7 mouse cellular contexts compared by ENCODE assay signal in genomic region chr14:48131576-48131922, GRCm38 (mm10). TPM values are rescaled to one million over a fixed set of nuclear protein-coding genes. Genes with fewer than 3 reads are reported as not detected.
DNase-seq lines count a peak whose midpoint lies in the region; ATAC-seq and TF ChIP-seq lines count a peak whose summit lies in the region.

No protein-coding gene starts in this region.

- H3K36me3 ChIP-seq in heart, embryonic 10.5 days = no peaks in the 10 kb centered on the region
- H3K36me3 ChIP-seq in thymus, adult 2 months (ENCODE audit: control insufficient read depth, insufficient read depth, low read length) = no peaks in the 10 kb centered on the region

- no peaks in the 10 kb centered on the region for H3K9me3 ChIP-seq in heart, embryonic 10.5 days

- H3K4me1 ChIP-seq in heart, embryonic 10.5 days = peaks cover 58% of the 10 kb centered on the region
- peaks cover 23% of the 10 kb centered on the region for H3K4me1 ChIP-seq in thymus, adult 2 months (replicated peaks; ENCODE audit: control insufficient read depth, insufficient read depth, low read length)

- no peak overlapping the region for H3K4me3 ChIP-seq in heart, embryonic 10.5 days
- H3K4me3 ChIP-seq in thymus, adult 2 months (ENCODE audit: control insufficient read depth, insufficient read depth, low read length) = no peak overlapping the region

- H3K27ac ChIP-seq in heart, embryonic 10.5 days = peak overlapping the region; percentile 70
- H3K27ac ChIP-seq in thymus, adult 2 months (ENCODE audit: control insufficient read depth, insufficient read depth, low read length) = no peak overlapping the region

- TF ChIP-seq CTCF in thymus, adult 2 months (IDR thresholded peaks at IDR 0.05; ENCODE audit: borderline replicate concordance, control insufficient read depth, extremely low read depth, insufficient read depth, low read length, poor library complexity) = no peak

- ATAC-seq in monocyte, adult 5-6 weeks (replicated peaks; ENCODE audit: insufficient number of reproducible peaks, low FRiP score, low TSS enrichment, poor library complexity, severe bottlenecking) = peak; percentile 67

- no peak for TF ChIP-seq POLR2A in thymus, adult 2 months (IDR thresholded peaks at IDR 0.05; ENCODE audit: control insufficient read depth, extremely low read depth, insufficient read depth, low read length, poor library complexity)

- peaks cover 28% of the 10 kb centered on the region; the same call in 1 of the 2 replicates for H3K27me3 ChIP-seq in heart, embryonic 10.5 days (ENCODE audit: insufficient read depth, poor library complexity, severe bottlenecking)
- no peaks in the 10 kb centered on the region for H3K27me3 ChIP-seq in thymus, adult 2 months (ENCODE audit: control insufficient read depth, insufficient read depth, low read length)

- DNase-seq in ovary, postnatal 36 days (ENCODE audit: low spot score) = peak; percentile 49
- DNase-seq in ovary, postnatal 10 days (ENCODE audit: low spot score) = no peak
- DNase-seq in heart, embryonic 10.5 days (ENCODE audit: low spot score) = no peak
- DNase-seq in kidney, postnatal 14 days = peak; percentile 56
- DNase-seq in thymus, postnatal 25 days = no peak
- no peak for DNase-seq in thymus, adult 2 months

- WGBS in heart, embryonic 10.5 days = 50% methylated on average over 4 of the region's 4 CpGs
- 61% methylated on average over 4 of the region's 4 CpGs for WGBS in thymus, adult 2 months

RNA-seq across cellular contexts. Expression of gene Peli2, which starts 10.9 kb away (rescaled TPM):
- 3.1 and 5.0 TPM in 2 replicates for polyA plus RNA-seq in heart, embryonic 10.5 days (2016; fragmentation: Nextera tagmentation; extraction: Ambion mirVana)
- total RNA-seq in monocyte, adult 5-6 weeks (2017) = 2.0 to 18.0 TPM (median 5.0 TPM) in 3 replicates
- polyA plus RNA-seq in thymus, adult 2 months (2012; rRNA removed) = 2.8 and 4.6 TPM in 2 replicates

Comparison
In these comparisons a context has a peak if more than half of its experiments do, and no peak if none do; other contexts are left out.
1. DNase-seq: peak in ovary, postnatal 36 days (single experiment) and kidney, postnatal 14 days (single experiment); none in ovary, postnatal 10 days (single experiment), heart, embryonic 10.5 days (single experiment), thymus, postnatal 25 days (single experiment) and thymus, adult 2 months (single experiment).